ENCODE assay signal across 8 mouse cellular contexts in the genomic region with DNA sequence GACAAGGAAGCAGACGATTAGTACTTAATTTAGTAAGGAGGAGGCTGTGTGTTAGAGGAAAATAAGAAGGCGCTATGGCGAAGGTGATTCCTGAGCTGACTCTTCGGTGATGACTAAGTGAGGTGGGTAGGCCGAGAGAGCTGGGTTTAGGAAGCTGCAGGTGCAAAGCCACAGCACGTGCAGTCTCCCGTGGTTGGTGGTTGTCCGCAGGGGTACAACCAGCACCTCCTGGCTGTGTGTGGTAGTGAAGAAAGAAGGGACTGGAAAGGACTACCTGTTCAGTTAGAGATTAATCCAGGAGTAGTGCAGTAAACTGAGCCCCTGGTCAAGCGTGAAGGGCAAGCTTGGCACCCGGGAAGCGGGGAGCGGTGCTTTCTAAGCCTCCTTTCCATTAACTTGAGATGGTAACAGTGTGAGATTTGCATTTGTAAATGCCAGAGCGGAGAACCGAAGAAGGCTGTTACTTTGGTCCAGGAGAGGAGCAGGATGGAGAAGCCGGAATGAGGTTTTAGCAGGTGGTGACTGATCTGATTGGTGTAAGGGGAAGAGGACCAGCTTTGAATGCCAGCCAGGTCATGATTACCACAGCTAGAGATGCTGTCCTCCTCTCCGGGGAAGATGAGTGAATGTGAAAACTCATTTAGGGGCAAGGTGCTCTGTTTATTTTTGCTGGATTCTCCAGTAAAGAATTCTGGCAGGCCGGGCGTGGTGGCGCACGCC. TPM values are rescaled to one million over a fixed set of nuclear protein-coding genes. Genes with fewer than 3 reads are reported as not detected.
DNase-seq lines count a peak whose midpoint lies in the region; ATAC-seq and TF ChIP-seq lines count a peak whose summit lies in the region.

No protein-coding gene starts in this region.

- WGBS in hindbrain, embryonic 15.5 days: 22% methylated on average over 20 of the region's 20 CpGs
- WGBS in liver, embryonic 12.5 days (ENCODE audit: insufficient replicate concordance): 24% methylated on average over 20 of the region's 20 CpGs
- WGBS in olfactory bulb, adult 2 months: 35% methylated on average over 20 of the region's 20 CpGs

- DNase-seq in layer of hippocampus, adult 2 months (ENCODE audit: low spot score in 2 of 2): peak in 1 of 2 experiments; percentile 41
- no peak for DNase-seq in layer of hippocampus, adult 11-12 months (ENCODE audit: low spot score)
- DNase-seq in gastrocnemius, postnatal 36 days: no peak
- no peak for DNase-seq in layer of hippocampus, adult 9-10 months (ENCODE audit: low spot score)

- H3K4me1 ChIP-seq in bone marrow macrophage, adult 2 months (ENCODE audit: control insufficient read depth, insufficient read depth, low read length): peaks cover 34% of the 10 kb centered on the region
- H3K4me1 ChIP-seq in hindbrain, embryonic 15.5 days (replicated peaks): peaks cover 64% of the 10 kb centered on the region
- peaks cover 82% of the 10 kb centered on the region for H3K4me1 ChIP-seq in liver, embryonic 12.5 days
- peaks cover 50% of the 10 kb centered on the region for H3K4me1 ChIP-seq in olfactory bulb, adult 2 months (ENCODE audit: control insufficient read depth, insufficient read depth, low read length)

- peak overlapping the region; percentile 90 for H3K4me2 ChIP-seq in hindbrain, embryonic 15.5 days
- peak overlapping the region; percentile 99 for H3K4me2 ChIP-seq in liver, embryonic 12.5 days

- no peak overlapping the region for H3K9ac ChIP-seq in hindbrain, embryonic 15.5 days
- H3K9ac ChIP-seq in liver, embryonic 12.5 days: peak overlapping the region; percentile 82

- no peaks in the 10 kb centered on the region for H3K36me3 ChIP-seq in hindbrain, embryonic 15.5 days
- H3K36me3 ChIP-seq in liver, embryonic 12.5 days: peaks cover 6% of the 10 kb centered on the region

- ATAC-seq in hindbrain, embryonic 15.5 days (ENCODE audit: low FRiP score, low read depth): no peak
- no peak for ATAC-seq in liver, embryonic 12.5 days

- intact Hi-C loops in gastrocnemius, postnatal 36 days (cut with DNase I): no loop called here

- peak overlapping the region; percentile 78 for H3K4me3 ChIP-seq in layer of hippocampus, adult 2 months
- H3K4me3 ChIP-seq in bone marrow macrophage, adult 2 months (ENCODE audit: insufficient read depth, low read length): peak overlapping the region; percentile 73
- H3K4me3 ChIP-seq in hindbrain, embryonic 15.5 days: peak overlapping the region; percentile 59
- peak overlapping the region; percentile 72 for H3K4me3 ChIP-seq in liver, embryonic 12.5 days
- H3K4me3 ChIP-seq in olfactory bulb, adult 2 months (ENCODE audit: insufficient read depth, low read depth, low read length): peak overlapping the region; percentile 85

- TF ChIP-seq POLR2A in bone marrow macrophage, adult 2 months (IDR thresholded peaks at IDR 0.05; ENCODE audit: borderline replicate concordance, low read depth, low read length): no peak
- no peak for TF ChIP-seq POLR2A in olfactory bulb, adult 2 months (IDR thresholded peaks at IDR 0.05; ENCODE audit: insufficient read depth, low read depth, low read length)

- H3K27ac ChIP-seq in layer of hippocampus, adult 2 months: peak overlapping the region; percentile 92
- H3K27ac ChIP-seq in bone marrow macrophage, adult 2 months (ENCODE audit: insufficient read depth, low read depth, low read length): peak overlapping the region; percentile 90
- H3K27ac ChIP-seq in hindbrain, embryonic 15.5 days (replicated peaks): peak overlapping the region; percentile 60; the same call in 1 of the 2 replicates
- peak overlapping the region; percentile 87 for H3K27ac ChIP-seq in liver, embryonic 12.5 days
- no peak overlapping the region; the same call in 1 of the 2 replicates for H3K27ac ChIP-seq in olfactory bulb, adult 2 months (ENCODE audit: insufficient read depth, low read depth, low read length)

- peaks cover 24% of the 10 kb centered on the region for H3K27me3 ChIP-seq in hindbrain, embryonic 15.5 days
- no peaks in the 10 kb centered on the region for H3K27me3 ChIP-seq in liver, embryonic 12.5 days (replicated peaks)

- TF ChIP-seq CTCF in layer of hippocampus, adult 2 months (conservative IDR thresholded peaks at IDR 0.05): peak; percentile 30; the same call in 1 of the 2 replicates
- TF ChIP-seq CTCF in bone marrow macrophage, adult 2 months (IDR thresholded peaks at IDR 0.05; ENCODE audit: low read depth, low read length): no peak
- TF ChIP-seq CTCF in olfactory bulb, adult 2 months (IDR thresholded peaks at IDR 0.05; ENCODE audit: insufficient read depth, low read depth, low read length): no peak

- no peaks in the 10 kb centered on the region for H3K9me3 ChIP-seq in hindbrain, embryonic 15.5 days
- no peaks in the 10 kb centered on the region for H3K9me3 ChIP-seq in liver, embryonic 12.5 days (replicated peaks)

RNA-seq across cellular contexts. Expression of a gene that starts 2.1 kb away (rescaled TPM):
- 10 to 100 TPM; 16.5 to 19.9 TPM for total RNA-seq in layer of hippocampus, adult 2 months (2021)
- polyA plus RNA-seq in bone marrow macrophage, adult 2 months (2012; ENCODE audit: insufficient read depth, insufficient read length, missing spikeins): 77.3 and 90.4 TPM in 2 replicates
- polyA plus RNA-seq in hindbrain, embryonic 15.5 days (2015; fragmentation: Nextera tagmentation; extraction: Ambion mirVana): 11.6 and 12.6 TPM in 2 replicates
- polyA plus RNA-seq in liver, embryonic 12.5 days (2016; fragmentation: Nextera tagmentation; extraction: Ambion mirVana): 34.6 and 35.5 TPM in 2 replicates
- polyA plus RNA-seq in olfactory bulb, adult 2 months (2012; ENCODE audit: insufficient read depth, insufficient read length, low replicate concordance, missing spikeins): not detected in 2 replicates
- total RNA-seq in gastrocnemius, postnatal 36 days (2021): 10 to 100 TPM; 37.4 to 41.5 TPM

RNA-seq across cellular contexts. Expression of a gene that starts 21.6 kb away (rescaled TPM):
- 10 to 100 TPM; 49.4 to 50.4 TPM for total RNA-seq in layer of hippocampus, adult 2 months (2021)
- 85.4 and 101 TPM in 2 replicates for polyA plus RNA-seq in bone marrow macrophage, adult 2 months (2012; ENCODE audit: insufficient read depth, insufficient read length, missing spikeins)
- polyA plus RNA-seq in hindbrain, embryonic 15.5 days (2015; fragmentation: Nextera tagmentation; extraction: Ambion mirVana): 38.8 and 39.1 TPM in 2 replicates
- polyA plus RNA-seq in liver, embryonic 12.5 days (2016; fragmentation: Nextera tagmentation; extraction: Ambion mirVana): 15.0 and 15.8 TPM in 2 replicates
- not detected in 2 replicates for polyA plus RNA-seq in olfactory bulb, adult 2 months (2012; ENCODE audit: insufficient read depth, insufficient read length, low replicate concordance, missing spikeins)
- 10 to 100 TPM; 20.4 to 24.0 TPM for total RNA-seq in gastrocnemius, postnatal 36 days (2021)

RNA-seq across cellular contexts. Expression of a gene that starts 26.7 kb away (rescaled TPM):
- total RNA-seq in layer of hippocampus, adult 2 months (2021): 100 to 1,000 TPM; 123 to 136 TPM
- 67.0 and 70.3 TPM in 2 replicates for polyA plus RNA-seq in bone marrow macrophage, adult 2 months (2012; ENCODE audit: insufficient read depth, insufficient read length, missing spikeins)
- polyA plus RNA-seq in hindbrain, embryonic 15.5 days (2015; fragmentation: Nextera tagmentation; extraction: Ambion mirVana): 109 TPM in 2 replicates
- 50.2 and 53.6 TPM in 2 replicates for polyA plus RNA-seq in liver, embryonic 12.5 days (2016; fragmentation: Nextera tagmentation; extraction: Ambion mirVana)
- not detected in 2 replicates for polyA plus RNA-seq in olfactory bulb, adult 2 months (2012; ENCODE audit: insufficient read depth, insufficient read length, low replicate concordance, missing spikeins)
- 10 to 100 TPM; 38.5 to 44.0 TPM for total RNA-seq in gastrocnemius, postnatal 36 days (2021)

Comparison
In these comparisons a context has a peak if more than half of its experiments do, and no peak if none do; other contexts are left out.
1. RNA of a gene that starts 26.7 kb away (polyA plus RNA-seq): 109 TPM in hindbrain, embryonic 15.5 days, 67.0 to 70.3 TPM in bone marrow macrophage, adult 2 months and 50.2 to 53.6 TPM in liver, embryonic 12.5 days; not detected in olfactory bulb, adult 2 months; every median in the first group is over 10 times any median in the second.
2. Peak in every context shown above with its lines, with median percentiles within 50 percentile points of each other: H3K4me3 ChIP-seq.